Mouse (Mus musculus): ENCODE results near the gene Cxcl10.

The Cxcl10 gene

GRCm38 (mm10) chr5:92321631-92322400, 26.9 kb downstream of the Cxcl10 start:
- no peak for DNase-seq (ENCODE audit: low read depth)

GRCm38 (mm10) chr5:92318596-92318995, 30.1 kb downstream of the Cxcl10 start:
- DNase-seq (ENCODE audit: low read depth): no peak

DNA sequence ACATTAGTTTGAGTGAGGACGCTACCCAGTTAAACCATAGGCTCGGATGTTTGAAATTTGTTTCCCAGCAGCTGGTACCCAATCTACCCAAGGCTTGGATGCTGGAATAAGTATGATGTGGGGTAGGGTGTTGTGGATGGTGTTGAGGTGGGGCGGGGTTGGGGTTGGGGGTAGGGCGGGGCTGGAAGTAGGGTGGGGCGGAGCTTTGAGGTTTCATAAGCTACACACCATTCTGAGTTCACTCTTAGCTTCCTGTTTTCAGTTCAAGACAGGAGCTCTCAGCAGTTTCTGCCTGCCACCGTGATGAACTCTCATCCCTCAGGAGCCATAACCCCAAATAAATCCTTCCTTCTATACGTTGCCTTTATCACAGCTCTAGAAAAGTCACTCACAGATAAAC, 30.6 kb downstream of the Cxcl10 start:
- no peak for DNase-seq (ENCODE audit: low read depth)

DNA sequence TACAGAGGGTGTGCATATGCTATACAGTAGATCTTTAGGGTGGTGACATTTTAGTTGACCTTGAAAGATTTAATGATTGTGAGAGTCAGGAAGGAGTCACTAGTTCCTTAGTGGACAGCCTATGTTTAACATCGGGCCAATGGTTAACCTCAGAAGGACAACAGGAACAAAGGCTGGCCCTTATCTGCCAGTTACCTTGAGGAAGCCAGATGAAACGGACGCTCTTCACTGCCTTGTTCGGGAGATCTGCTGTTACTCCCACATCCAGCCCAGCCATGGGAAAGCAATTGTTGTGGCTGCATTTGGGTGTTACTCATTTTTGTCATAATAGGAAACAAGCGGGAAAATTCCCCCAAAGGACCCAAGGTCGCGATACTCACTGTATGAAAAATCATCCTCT, 34.9 kb downstream of the Cxcl10 start:
- no peak for DNase-seq (ENCODE audit: low read depth)

- DNase-seq (ENCODE audit: low read depth): peak; percentile 79
Observed at GRCm38 (mm10) chr5:92312046-92312715, 36.5 kb downstream of the Cxcl10 start.

GRCm38 (mm10) chr5:92309681-92310511, 38.8 kb downstream of the Cxcl10 start, which contains the start of gene Sdad1:
Gene Sdad1, minus strand, starts transcription at chr5:92310479.
- peak; percentile 91 for DNase-seq (ENCODE audit: low read depth)

DNA sequence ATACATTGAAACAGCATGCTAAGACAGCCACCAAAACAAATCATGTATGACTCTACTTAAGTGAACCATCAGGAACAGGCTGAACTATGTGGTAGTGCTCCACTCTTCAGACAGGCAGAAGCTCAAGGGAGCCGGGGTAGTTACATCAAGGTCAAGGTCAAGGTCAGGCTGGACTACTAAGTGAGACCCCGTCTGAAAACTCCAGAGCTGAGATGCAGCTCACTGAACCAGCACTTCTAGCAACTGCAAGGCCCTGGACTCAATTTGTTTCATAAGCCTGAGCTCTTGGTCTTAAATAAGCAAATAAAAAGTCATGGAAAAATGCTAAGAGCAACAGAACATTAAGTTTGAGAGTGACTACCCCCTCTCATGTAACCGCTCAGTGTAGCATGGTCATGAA, 44.4 kb downstream of the Cxcl10 start:
- no peak for DNase-seq (ENCODE audit: low read depth)

GRCm38 (mm10) chr5:92302149-92302840, 46.4 kb downstream of the Cxcl10 start:
- no peak for DNase-seq (ENCODE audit: low read depth)

Data from c-Kit-positive CD71-positive TER-119-negative erythroid progenitor cells, embryonic 14.5 days (primary cell).